Mouse (Mus musculus) small intestine, adult 2 months (tissue): ENCODE results near the gene Olfr547. TPM values are rescaled to one million over a fixed set of nuclear protein-coding genes. Genes with fewer than 3 reads are reported as not detected.
A peak's percentile ranks its signal among the peaks of the same experiment; 100 is the strongest.

Experiments
- H3K27ac ChIP-seq: fragments of 200-500 bp; 2 replicates; pipeline ENCODE4 v1.5.1; 2012; ENCODE audit warnings: low read depth, low read length, control low read depth, inconsistent platforms; ENCODE audit not compliant: insufficient read depth
- H3K27me3 ChIP-seq: fragments of 200-500 bp; 2 replicates; pipeline ENCODE4 v1.6.1; 2012; ENCODE audit warnings: mild to moderate bottlenecking, moderate library complexity, low read length, inconsistent platforms; ENCODE audit not compliant: control insufficient read depth, insufficient read depth
- H3K36me3 ChIP-seq: fragments of 200-500 bp; 2 replicates; pipeline ENCODE4 v1.6.1; 2012; ENCODE audit warnings: mild to moderate bottlenecking, low read length, control low read depth, inconsistent platforms; ENCODE audit not compliant: control insufficient read depth, insufficient read depth
- H3K4me1 ChIP-seq: fragments of 200-500 bp; 2 replicates; pipeline ENCODE4 v1.6.1; 2012; ENCODE audit warnings: low read length, inconsistent platforms, mixed read lengths; ENCODE audit not compliant: control insufficient read depth, insufficient read depth, insufficient read length
- H3K4me3 ChIP-seq: fragments of 200-500 bp; 2 replicates; pipeline ENCODE4 v1.5.1; 2012; ENCODE audit warnings: low read depth, mild to moderate bottlenecking, control low read depth, inconsistent platforms, low read length, moderate library complexity
- CTCF ChIP-seq: fragments of 200-500 bp; IDR thresholded peaks from 2 replicates; pipeline ENCODE4 v1.5.1; 2012; ENCODE audit warnings: low read depth, mild to moderate bottlenecking, control low read depth, inconsistent platforms, low read length, moderate library complexity, mixed read lengths; ENCODE audit not compliant: insufficient replicate concordance, insufficient read length; ENCODE audit errors: extremely low read depth
- POLR2A ChIP-seq: fragments of 200-500 bp; IDR thresholded peaks from 2 replicates; pipeline ENCODE4 v1.6.1; 2012; ENCODE audit warnings: low read depth, mild to moderate bottlenecking, control low read depth, inconsistent platforms, low read length, moderate library complexity
- WGBS: fragments of 180-500 bp; shearing (Covaris S2); methylation state at CpG from one replicate; pipeline ENCODE4 v1.1.7; 2018; 5-methylcytosine and 5-hydroxymethylcytosine counted together
- polyA plus RNA-seq: library from polyadenylated mRNA; depleted of rRNA; stranded (reverse); fragments of >200 nt; gene quantifications from 2 replicates; pipeline ENCODE4 v1.2.3, GENCODE M21; 2012

Gene Olfr547
- polyA plus RNA-seq, 1 experiment = not detected

- H3K36me3 ChIP-seq = no peaks in the 10 kb centered on the region
- 87% methylated on average over 9 of the region's 9 CpGs for WGBS
- no peaks in the 10 kb centered on the region; the same call in 1 of the 2 replicates for H3K4me1 ChIP-seq
- TF ChIP-seq POLR2A (no peak), CTCF (no peak)
- H3K27me3 ChIP-seq = no peaks in the 10 kb centered on the region
- H3K27ac ChIP-seq = no peak overlapping the region
- no peak overlapping the region for H3K4me3 ChIP-seq
These were observed 26.5 kb upstream of the Olfr547 start for GRCm38 (mm10) chr7:102508066-102508465.

- Histone ChIP-seq H3K27me3 (no peaks in the 10 kb centered on the region), H3K27ac (no peak overlapping the region), H3K4me1 (no peaks in the 10 kb centered on the region; the same call in 1 of the 2 replicates), H3K36me3 (no peaks in the 10 kb centered on the region), H3K4me3 (no peak overlapping the region)
- TF ChIP-seq CTCF = no peak
- WGBS = 81% methylated on average over 6 of the region's 6 CpGs
These were observed 25.9 kb upstream of the Olfr547 start for GRCm38 (mm10) chr7:102508666-102509065.

GRCm38 (mm10) chr7:102509726-102510125 lies 24.8 kb upstream of the Olfr547 start:
- Histone ChIP-seq H3K27me3 (no peaks in the 10 kb centered on the region), H3K4me1 (no peaks in the 10 kb centered on the region; the same call in 1 of the 2 replicates), H3K27ac (no peak overlapping the region), H3K36me3 (no peaks in the 10 kb centered on the region), H3K4me3 (no peak overlapping the region)
- TF ChIP-seq POLR2A = no peak
- TF ChIP-seq CTCF = no peak
- 83% methylated on average over 7 of the region's 7 CpGs for WGBS

GRCm38 (mm10) chr7:102511927-102512326 lies 22.6 kb upstream of the Olfr547 start:
- Histone ChIP-seq H3K4me1 (no peaks in the 10 kb centered on the region; the same call in 1 of the 2 replicates), H3K36me3 (no peaks in the 10 kb centered on the region), H3K4me3 (no peak overlapping the region), H3K27me3 (no peaks in the 10 kb centered on the region), H3K27ac (no peak overlapping the region)
- WGBS = 84% methylated on average over 10 of the region's 10 CpGs
- no peak for TF ChIP-seq CTCF
- TF ChIP-seq POLR2A = no peak

- no peaks in the 10 kb centered on the region for H3K36me3 ChIP-seq
- H3K27ac ChIP-seq = no peak overlapping the region
- no peaks in the 10 kb centered on the region; the same call in 1 of the 2 replicates for H3K4me1 ChIP-seq
- TF ChIP-seq CTCF (peak; percentile 78; the same call in 1 of the 2 replicates), POLR2A (no peak)
- peak overlapping the region; percentile 55 for H3K4me3 ChIP-seq
- no peaks in the 10 kb centered on the region for H3K27me3 ChIP-seq
- WGBS = 1% methylated on average over 54 of the region's 54 CpGs
These were observed 21.6 kb upstream of the Olfr547 start for GRCm38 (mm10) chr7:102512814-102513435.

GRCm38 (mm10) chr7:102514144-102514543 lies 20.4 kb upstream of the Olfr547 start:
- TF ChIP-seq POLR2A = no peak
- WGBS = 71% methylated on average over 4 of the region's 4 CpGs
- no peaks in the 10 kb centered on the region; the same call in 1 of the 2 replicates for H3K4me1 ChIP-seq

GRCm38 (mm10) chr7:102516261-102517050 lies 18.1 kb upstream of the Olfr547 start:
- TF ChIP-seq POLR2A = no peak
- TF ChIP-seq CTCF = no peak
- 40% methylated on average over 10 of the region's 10 CpGs for WGBS
- Histone ChIP-seq H3K27me3 (no peaks in the 10 kb centered on the region), H3K27ac (no peak overlapping the region), H3K4me1 (no peaks in the 10 kb centered on the region; the same call in 1 of the 2 replicates), H3K36me3 (no peaks in the 10 kb centered on the region), H3K4me3 (no peak overlapping the region)

More at GRCm38 (mm10) chr7:102514144-102514543, 20.4 kb upstream of the Olfr547 start:
- no peaks in the 10 kb centered on the region for H3K27me3 ChIP-seq
- H3K36me3 ChIP-seq = no peaks in the 10 kb centered on the region
- H3K4me3 ChIP-seq = no peak overlapping the region
- H3K27ac ChIP-seq = no peak overlapping the region
